18 mouse cellular contexts compared by ENCODE assay signal in the genomic region with DNA sequence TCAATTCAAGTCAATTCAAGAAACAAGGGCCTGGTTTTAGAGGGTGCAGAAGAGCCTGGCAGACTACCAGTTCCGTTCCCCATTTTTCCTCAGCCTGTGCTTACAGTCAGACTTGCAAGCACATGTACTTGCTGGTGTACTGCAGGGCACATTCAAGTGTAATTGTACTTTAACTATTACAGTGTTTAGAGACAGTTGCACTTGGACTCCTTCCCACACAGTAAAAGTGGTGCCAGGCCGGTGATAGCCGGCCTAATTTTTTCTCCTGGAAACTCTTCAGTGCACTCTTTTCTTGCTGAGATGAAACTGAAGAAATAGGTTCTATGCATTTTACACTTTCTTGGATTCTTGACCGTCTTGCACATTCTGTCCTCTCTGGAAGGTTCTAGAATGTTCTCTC.
DNase-seq lines count a peak whose midpoint lies in the region; ATAC-seq and TF ChIP-seq lines count a peak whose summit lies in the region.
"Had no signal": no experiment of that assay in that cellular context is flagged by ENCODE, and none has a peak within 500 bp of the region (broad histone marks: within the 10 kb centered on the region; RNA-seq: fewer than 3 reads in every experiment).

No protein-coding gene starts in this region.

- TF ChIP-seq CTCF in forebrain, postnatal 0 days (IDR thresholded peaks at IDR 0.05; ENCODE audit: low read depth): no peak
- TF ChIP-seq CTCF in liver, adult 2 months (IDR thresholded peaks at IDR 0.05; ENCODE audit: low read depth, low read length): no peak

- no peaks in the 10 kb centered on the region for H3K9me3 ChIP-seq in forebrain, postnatal 0 days (ENCODE audit: low read length)
- no peaks in the 10 kb centered on the region for H3K9me3 ChIP-seq in forebrain, embryonic 16.5 days (ENCODE audit: control insufficient read depth, low read length)
- H3K9me3 ChIP-seq in kidney, embryonic 16.5 days (ENCODE audit: low read length): no peaks in the 10 kb centered on the region
- no peaks in the 10 kb centered on the region for H3K9me3 ChIP-seq in liver, embryonic 12.5 days (replicated peaks)
- H3K9me3 ChIP-seq: heart, embryonic 13.5 days; hindbrain, embryonic 15.5 days had no signal

- H3K4me2 ChIP-seq in forebrain, postnatal 0 days (ENCODE audit: low read depth): no peak overlapping the region
- H3K4me2 ChIP-seq in forebrain, embryonic 16.5 days (ENCODE audit: low read length): no peak overlapping the region
- no peak overlapping the region for H3K4me2 ChIP-seq in kidney, embryonic 16.5 days (replicated peaks; ENCODE audit: low read depth, low read length)
- H3K4me2 ChIP-seq in liver, embryonic 12.5 days: no peak overlapping the region
- H3K4me2 ChIP-seq: heart, embryonic 13.5 days; hindbrain, embryonic 15.5 days; limb, embryonic 12.5 days; midbrain, embryonic 11.5 days had no signal

- peak; percentile 16 for DNase-seq in forebrain, postnatal 0 days
- DNase-seq in kidney, adult 18-20 months: peak; percentile 52
- peak; percentile 72 for DNase-seq in liver, adult 2 months (ENCODE audit: extremely low read depth, low read depth, low spot score)
- peak; percentile 57 to 72 for DNase-seq in kidney, postnatal 36 days
- no peak for DNase-seq in thymus, postnatal 25 days
- DNase-seq: cerebellum, adult 9-11 months; gastrocnemius, postnatal 14 days; heart, postnatal 36 days; right cerebral cortex, postnatal 25 days had no signal

- H3K79me2 ChIP-seq in liver, adult 2 months (ENCODE audit: control insufficient read depth, insufficient read depth, low read length): no peaks in the 10 kb centered on the region

- peaks cover 9% of the 10 kb centered on the region for H3K4me1 ChIP-seq in forebrain, postnatal 0 days (ENCODE audit: insufficient read depth)
- peaks cover 8% of the 10 kb centered on the region for H3K4me1 ChIP-seq in forebrain, embryonic 16.5 days (replicated peaks; ENCODE audit: control insufficient read depth, insufficient read depth, low read length)
- H3K4me1 ChIP-seq in kidney, embryonic 16.5 days (ENCODE audit: insufficient read depth, low read length): peaks cover 16% of the 10 kb centered on the region
- H3K4me1 ChIP-seq in liver, adult 2 months (ENCODE audit: control insufficient read depth, insufficient read depth, low read length): peaks cover 1% of the 10 kb centered on the region; the same call in 1 of the 2 replicates
- peaks cover 34% of the 10 kb centered on the region for H3K4me1 ChIP-seq in liver, embryonic 12.5 days
- H3K4me1 ChIP-seq: hindbrain, embryonic 15.5 days had no signal

- no peaks in the 10 kb centered on the region for H3K36me3 ChIP-seq in forebrain, postnatal 0 days (ENCODE audit: insufficient read depth)
- no peaks in the 10 kb centered on the region for H3K36me3 ChIP-seq in forebrain, embryonic 16.5 days (ENCODE audit: control insufficient read depth, insufficient read depth)
- no peaks in the 10 kb centered on the region for H3K36me3 ChIP-seq in kidney, embryonic 16.5 days (ENCODE audit: insufficient read depth, low read length)
- H3K36me3 ChIP-seq in liver, adult 2 months (ENCODE audit: control insufficient read depth, insufficient read depth, low read length): no peaks in the 10 kb centered on the region
- H3K36me3 ChIP-seq in liver, embryonic 12.5 days: no peaks in the 10 kb centered on the region
- H3K36me3 ChIP-seq: heart, embryonic 13.5 days; hindbrain, embryonic 15.5 days; limb, embryonic 12.5 days had no signal

- 56% methylated on average over 4 of the region's 4 CpGs for WGBS in forebrain, postnatal 0 days
- WGBS in forebrain, embryonic 16.5 days: 54% methylated on average over 4 of the region's 4 CpGs
- WGBS in kidney, embryonic 16.5 days: 85% methylated on average over 4 of the region's 4 CpGs
- WGBS in liver, adult 2 months: 36% methylated on average over 4 of the region's 4 CpGs
- WGBS in liver, embryonic 12.5 days (ENCODE audit: insufficient replicate concordance): 81% methylated on average over 4 of the region's 4 CpGs

- no peak overlapping the region for H3K4me3 ChIP-seq in forebrain, postnatal 0 days (ENCODE audit: low read depth, low read length)
- no peak overlapping the region for H3K4me3 ChIP-seq in forebrain, embryonic 16.5 days (replicated peaks; ENCODE audit: low read length)
- no peak overlapping the region for H3K4me3 ChIP-seq in kidney, embryonic 16.5 days (ENCODE audit: low read length)
- H3K4me3 ChIP-seq in liver, adult 2 months (ENCODE audit: insufficient read depth, low read depth, low read length): no peak overlapping the region
- H3K4me3 ChIP-seq in liver, embryonic 12.5 days: no peak overlapping the region
- H3K4me3 ChIP-seq: heart, embryonic 13.5 days; hindbrain, embryonic 15.5 days; limb, embryonic 12.5 days had no signal

- no peak overlapping the region for H3K27ac ChIP-seq in forebrain, postnatal 0 days (ENCODE audit: low read depth, low read length)
- H3K27ac ChIP-seq in forebrain, embryonic 16.5 days (ENCODE audit: low read length): no peak overlapping the region
- no peak overlapping the region for H3K27ac ChIP-seq in kidney, embryonic 16.5 days (ENCODE audit: low read length)
- no peak overlapping the region for H3K27ac ChIP-seq in liver, adult 2 months (replicated peaks; ENCODE audit: insufficient read depth, low read depth, low read length)
- H3K27ac ChIP-seq in liver, embryonic 12.5 days: no peak overlapping the region
- H3K27ac ChIP-seq: heart, embryonic 13.5 days; hindbrain, embryonic 15.5 days; limb, embryonic 12.5 days; liver, embryonic 14.5 days had no signal

- no peak for TF ChIP-seq POLR2A in liver, adult 2 months (IDR thresholded peaks at IDR 0.05; ENCODE audit: extremely low read depth, insufficient read depth, low read length)

- no peak overlapping the region for H3K9ac ChIP-seq in forebrain, postnatal 0 days
- no peak overlapping the region for H3K9ac ChIP-seq in forebrain, embryonic 16.5 days (replicated peaks; ENCODE audit: low read depth, low read length)
- H3K9ac ChIP-seq in kidney, embryonic 16.5 days (replicated peaks; ENCODE audit: low read length): no peak overlapping the region
- no peak overlapping the region for H3K9ac ChIP-seq in liver, adult 2 months (ENCODE audit: low read depth, low read length)
- H3K9ac ChIP-seq in liver, embryonic 12.5 days: no peak overlapping the region
- H3K9ac ChIP-seq: heart, embryonic 13.5 days; hindbrain, embryonic 15.5 days; limb, embryonic 12.5 days; liver, embryonic 14.5 days had no signal

- H3K27me3 ChIP-seq in forebrain, postnatal 0 days (ENCODE audit: insufficient read depth, low read length): no peaks in the 10 kb centered on the region
- H3K27me3 ChIP-seq in forebrain, embryonic 16.5 days (replicated peaks; ENCODE audit: control insufficient read depth, insufficient read depth, low read length): no peaks in the 10 kb centered on the region
- no peaks in the 10 kb centered on the region for H3K27me3 ChIP-seq in kidney, embryonic 16.5 days (ENCODE audit: insufficient read depth, low read length)
- H3K27me3 ChIP-seq in liver, adult 2 months (ENCODE audit: control insufficient read depth, insufficient read depth, low read length): no peaks in the 10 kb centered on the region
- no peaks in the 10 kb centered on the region for H3K27me3 ChIP-seq in liver, embryonic 12.5 days (replicated peaks)
- H3K27me3 ChIP-seq: heart, embryonic 13.5 days; hindbrain, embryonic 15.5 days; limb, embryonic 12.5 days had no signal

- ATAC-seq in forebrain, postnatal 0 days: no peak
- no peak for ATAC-seq in forebrain, embryonic 16.5 days
- ATAC-seq in kidney, embryonic 16.5 days (ENCODE audit: low FRiP score, low TSS enrichment): no peak
- no peak for ATAC-seq in liver, embryonic 12.5 days
- ATAC-seq: intestine, postnatal 0 days had no signal
